Mouse (Mus musculus) c-Kit-negative CD71-positive TER-119-positive erythroid progenitor cells, embryonic 14.5 days (primary cell): ENCODE results near the gene Ctns.

ENCODE experiments used
- DNase-seq: peaks from one replicate; pipeline ENCODE4 v3.0.0-alpha.2; 2013; ENCODE audit warnings: low read depth, low spot score

Ctns gene

DNA sequence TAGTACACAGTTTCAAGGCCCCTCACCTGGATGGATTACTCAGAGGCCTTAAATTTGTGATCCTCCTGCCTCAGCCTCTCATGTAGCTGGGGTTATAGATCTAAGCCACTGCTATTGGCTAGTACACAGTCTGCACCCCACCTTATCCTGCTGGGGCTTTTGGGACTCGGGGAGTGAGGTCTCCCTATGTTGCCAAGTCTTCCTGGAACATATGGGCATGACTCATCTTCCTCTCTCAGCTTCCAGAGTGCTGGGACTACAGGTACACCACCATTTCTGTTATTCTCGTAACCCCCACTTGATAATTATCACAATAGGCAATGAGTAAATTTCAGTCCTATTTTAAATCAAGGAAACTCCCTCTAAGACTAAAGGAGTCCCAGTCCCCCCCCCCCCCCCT lies 4.4 kb downstream of the Ctns start:
- DNase-seq = no peak

GRCm38 (mm10) chr11:73193047-73193446 lies 5.8 kb downstream of the Ctns start:
- no peak for DNase-seq

DNA sequence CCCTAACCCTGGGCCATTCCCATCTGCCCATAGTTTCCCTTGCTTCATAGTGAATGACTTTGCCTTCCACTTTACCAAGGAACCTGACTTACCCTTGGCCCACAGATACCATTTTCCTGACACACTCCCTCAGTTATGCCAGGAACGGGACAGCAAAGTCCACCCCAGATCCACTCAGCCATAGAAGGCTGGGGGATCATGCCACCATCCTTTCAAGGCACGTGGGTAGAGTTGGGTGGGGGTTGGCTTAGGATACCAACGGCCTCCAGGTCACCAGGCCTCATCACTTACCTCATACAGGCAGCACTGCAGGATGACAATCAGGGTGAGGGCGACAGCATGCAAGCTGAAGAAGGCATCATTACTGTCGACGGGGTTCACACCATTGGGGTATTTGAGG lies 11.6 kb downstream of the Ctns start:
- no peak for DNase-seq

DNA sequence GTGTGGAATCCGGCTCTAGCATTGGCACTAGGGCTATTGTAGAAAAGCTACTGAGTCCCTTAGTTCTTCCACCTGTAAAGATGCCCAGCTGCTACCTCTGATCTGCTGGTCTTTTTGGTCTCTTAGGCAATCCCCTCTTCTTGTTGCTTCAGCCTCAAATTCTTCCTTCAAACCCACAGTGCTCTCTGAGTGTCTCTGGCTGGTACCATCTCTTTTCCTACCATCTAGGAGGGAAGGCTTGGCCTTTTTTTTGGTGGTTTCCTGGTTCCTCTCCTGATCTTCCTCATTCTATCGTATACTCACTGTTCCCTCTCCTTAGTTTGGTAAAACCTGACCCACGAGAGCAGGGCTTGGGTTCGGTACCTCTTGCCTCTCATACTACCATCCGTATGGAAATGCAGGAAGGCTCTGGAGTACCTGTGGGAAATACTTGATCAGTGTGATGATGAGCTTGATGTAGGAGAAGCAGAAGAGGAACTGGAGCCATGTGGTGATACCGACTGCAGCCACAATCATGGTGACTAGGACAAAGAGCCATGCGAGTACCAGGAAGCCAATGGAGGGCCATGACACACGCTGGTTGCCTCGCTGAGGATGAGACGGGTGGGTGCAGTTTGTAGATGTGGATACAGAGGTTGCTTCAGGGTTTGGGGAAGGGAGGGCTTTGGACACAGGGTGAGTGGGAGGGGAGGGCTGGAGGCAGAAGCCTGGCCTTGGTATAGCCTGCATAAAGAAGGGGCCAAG lies 12.8 kb downstream of the Ctns start:
- DNase-seq = no peak

GRCm38 (mm10) chr11:73177895-73178294 lies 20.9 kb downstream of the Ctns start:
- DNase-seq = no peak

DNA sequence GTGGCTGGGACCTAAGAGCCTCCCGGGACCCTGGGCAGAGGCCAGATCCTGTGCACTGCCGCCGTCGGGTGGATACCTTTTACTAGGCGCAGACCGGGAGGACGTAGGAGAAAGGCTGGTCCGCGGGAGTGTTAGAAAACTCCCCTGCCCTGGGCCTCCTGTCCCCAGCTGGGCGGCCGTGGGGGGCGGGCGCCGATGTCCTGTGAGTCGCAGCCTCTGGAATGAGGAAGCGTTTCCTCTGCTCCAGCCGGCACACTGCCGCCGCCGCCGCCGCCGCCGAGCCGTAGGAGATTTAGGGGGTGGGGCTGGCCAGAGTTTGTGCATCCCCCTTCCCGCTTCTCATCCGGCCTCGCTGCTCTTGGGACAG lies 21.4 kb downstream of the Ctns start:
- DNase-seq = no peak

- DNase-seq = peak; percentile 94
Observed at GRCm38 (mm10) chr11:73176608-73177508, 22.0 kb downstream of the Ctns start, which contains the start of the genes Emc6 and Tax1bp3. Gene Emc6, minus strand, starts transcription at chr11:73177037. Gene Tax1bp3, plus strand, starts transcription at chr11:73177083.

GRCm38 (mm10) chr11:73176186-73176585 lies 22.7 kb downstream of the Ctns start:
- no peak for DNase-seq

DNA sequence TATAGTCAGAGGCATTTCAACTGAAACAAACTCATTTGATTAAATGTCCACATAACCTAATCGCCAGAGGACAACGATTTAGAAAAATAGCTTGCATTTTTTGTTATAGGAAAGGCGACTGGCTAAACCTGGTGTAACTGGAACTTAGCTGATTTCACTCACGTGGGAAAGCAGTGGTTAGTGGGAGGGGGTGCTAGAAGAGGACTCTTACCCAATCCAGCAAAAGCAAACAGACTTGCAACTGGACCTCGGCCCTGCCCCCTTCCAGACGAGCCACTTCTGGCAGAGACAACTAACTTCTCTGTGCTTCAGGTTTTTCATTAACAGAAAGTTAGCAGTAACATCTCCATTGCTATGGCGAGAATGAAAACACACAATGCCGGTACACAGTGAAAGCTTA lies 23.2 kb downstream of the Ctns start:
- no peak for DNase-seq

DNA sequence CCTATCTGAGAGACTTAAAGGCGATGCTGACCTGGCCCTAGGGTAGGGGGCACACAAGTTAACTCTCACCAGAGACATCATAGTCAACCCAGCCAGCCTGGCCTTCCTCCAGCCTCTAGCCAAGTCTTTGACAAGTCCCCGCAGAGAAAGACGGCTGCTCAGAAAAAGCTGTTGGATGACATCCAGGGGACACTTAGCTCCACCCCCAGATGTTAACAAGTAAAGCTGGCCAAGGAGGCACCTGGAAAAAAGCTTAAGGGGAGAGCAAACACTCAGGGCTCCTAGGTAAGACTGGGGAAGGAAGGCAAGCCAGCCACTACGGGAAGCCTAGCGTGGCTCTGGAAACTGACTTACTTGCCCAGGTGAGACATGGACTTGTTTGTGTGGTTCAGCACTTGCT lies 26.7 kb downstream of the Ctns start:
- DNase-seq = no peak

- no peak for DNase-seq
Observed at GRCm38 (mm10) chr11:73169231-73169630, 29.6 kb downstream of the Ctns start.

DNA sequence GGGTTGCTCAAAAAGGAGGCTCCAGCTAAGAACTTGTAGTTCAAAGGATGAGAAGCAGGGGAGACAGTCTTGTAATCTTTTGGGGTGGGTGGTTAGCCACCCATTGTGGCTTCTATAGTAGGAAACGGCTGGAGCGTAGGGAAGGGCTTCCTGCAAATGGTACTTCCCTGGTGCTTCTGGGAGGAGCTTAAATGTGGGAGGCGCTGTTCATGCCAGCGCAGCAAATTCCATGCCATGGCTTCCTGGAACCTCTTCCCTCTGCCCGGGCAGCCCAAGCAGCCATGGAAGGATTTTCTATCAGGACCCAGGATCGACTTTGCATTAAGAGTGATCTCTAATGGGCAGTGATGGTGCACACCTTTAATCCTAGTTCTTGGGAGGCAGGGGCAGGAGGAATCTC lies 30.3 kb downstream of the Ctns start:
- no peak for DNase-seq

- no peak for DNase-seq
Observed at GRCm38 (mm10) chr11:73168071-73168470, 30.8 kb downstream of the Ctns start.

DNA sequence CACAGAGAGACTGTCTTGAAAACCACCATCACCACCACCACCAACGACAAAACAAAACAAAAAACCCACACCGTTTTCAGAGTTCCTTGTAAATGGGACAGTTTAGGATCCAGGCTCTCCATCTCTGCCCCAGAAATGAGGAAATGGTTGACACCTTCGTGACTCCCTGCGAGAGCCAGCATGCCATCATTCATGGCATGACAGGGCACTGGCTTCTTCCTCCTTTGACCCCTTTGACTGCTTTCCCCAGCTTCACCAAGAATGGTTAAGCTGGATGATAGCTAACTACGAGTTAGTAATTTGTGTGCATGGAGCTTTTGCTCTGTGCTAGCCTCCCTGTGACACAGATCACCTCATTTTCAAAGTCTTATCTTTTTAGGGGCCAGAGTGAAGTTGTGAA lies 36.6 kb downstream of the Ctns start:
- no peak for DNase-seq

GRCm38 (mm10) chr11:73161616-73162015 lies 37.2 kb downstream of the Ctns start:
- no peak for DNase-seq

DNA sequence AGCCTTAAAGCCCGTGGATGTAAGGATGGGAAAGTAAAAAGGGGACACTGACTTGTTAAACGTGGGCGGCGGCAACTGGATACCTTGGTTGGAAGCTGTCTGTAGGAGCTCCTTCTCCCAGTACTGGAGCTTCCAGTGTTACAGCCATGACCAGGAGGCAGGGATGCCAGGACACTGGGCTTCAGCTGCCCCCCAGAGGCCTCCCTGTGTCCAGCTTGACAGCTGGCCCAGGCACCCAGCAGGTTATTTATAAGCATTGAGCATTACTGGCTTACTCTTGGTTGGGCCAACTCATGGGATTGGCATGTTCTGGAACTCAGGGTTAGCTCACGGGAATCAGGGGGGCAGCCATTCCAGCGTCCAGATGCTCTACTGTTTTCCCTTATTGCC lies 38.0 kb downstream of the Ctns start:
- DNase-seq = no peak

DNA sequence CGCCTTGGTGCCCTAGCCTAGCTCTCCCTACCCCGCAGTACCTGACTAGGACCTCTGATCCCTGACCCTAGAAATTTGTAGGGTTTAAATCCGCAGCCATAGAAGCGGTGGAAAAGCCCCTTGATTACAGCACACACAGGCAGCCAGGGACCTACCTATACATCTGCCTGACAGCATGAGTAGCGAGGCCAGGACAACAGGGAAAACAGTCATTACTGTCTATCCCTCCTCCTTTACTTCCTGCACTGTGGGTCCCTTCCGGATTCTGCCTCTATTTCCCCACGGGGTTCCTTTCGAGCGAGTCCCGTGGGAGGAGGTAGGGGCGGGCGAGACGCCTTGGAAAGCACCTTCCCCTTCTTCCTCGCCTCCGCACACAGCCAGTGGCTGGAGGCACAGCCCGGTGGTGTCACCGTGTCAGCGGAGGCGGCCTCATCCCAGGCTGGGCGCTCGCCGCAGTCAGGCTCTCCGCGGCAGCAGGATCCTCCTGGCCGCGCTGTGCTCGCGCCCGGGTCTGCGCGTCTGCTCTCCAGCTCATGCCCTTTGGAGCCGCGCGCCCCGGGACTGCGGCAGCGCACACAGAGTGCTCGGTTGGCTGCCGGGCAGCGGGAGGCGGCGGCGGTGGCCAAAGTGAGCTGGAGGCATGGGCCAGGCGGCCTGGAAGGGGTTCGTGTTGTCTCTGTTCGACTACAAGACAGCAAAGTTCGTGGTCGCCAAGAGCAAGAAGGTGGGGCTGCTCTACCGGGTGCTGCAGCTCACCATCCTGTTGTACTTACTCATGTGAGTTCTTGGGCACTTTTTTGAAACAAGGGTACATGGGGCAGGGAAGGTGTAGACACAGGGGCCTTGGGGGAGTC lies 38.7 kb downstream of the Ctns start, which contains the start of gene P2rx5:
Gene P2rx5 (plus strand): TSS at position 465 of the 854 bp plus-strand sequence.
- no peak for DNase-seq

DNA sequence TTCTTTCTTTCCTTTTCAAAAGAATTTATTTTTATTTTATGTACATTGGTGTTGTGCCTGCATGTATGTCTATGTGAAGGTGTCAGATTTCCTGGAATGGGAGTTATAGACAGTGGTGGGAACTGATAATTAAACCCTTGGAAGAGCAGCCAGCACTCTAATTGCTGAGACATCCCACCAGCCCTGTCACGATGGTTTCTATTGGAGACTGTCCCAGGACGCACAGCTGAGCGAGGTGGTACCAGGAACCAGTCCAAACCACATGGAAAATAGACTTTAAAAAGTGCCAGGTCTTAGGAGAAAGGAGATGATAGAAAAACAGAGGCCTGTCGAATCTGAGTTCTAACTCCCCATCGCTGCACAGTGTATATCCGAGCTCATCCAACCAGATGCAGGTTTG lies 43.8 kb downstream of the Ctns start:
- no peak for DNase-seq

DNA sequence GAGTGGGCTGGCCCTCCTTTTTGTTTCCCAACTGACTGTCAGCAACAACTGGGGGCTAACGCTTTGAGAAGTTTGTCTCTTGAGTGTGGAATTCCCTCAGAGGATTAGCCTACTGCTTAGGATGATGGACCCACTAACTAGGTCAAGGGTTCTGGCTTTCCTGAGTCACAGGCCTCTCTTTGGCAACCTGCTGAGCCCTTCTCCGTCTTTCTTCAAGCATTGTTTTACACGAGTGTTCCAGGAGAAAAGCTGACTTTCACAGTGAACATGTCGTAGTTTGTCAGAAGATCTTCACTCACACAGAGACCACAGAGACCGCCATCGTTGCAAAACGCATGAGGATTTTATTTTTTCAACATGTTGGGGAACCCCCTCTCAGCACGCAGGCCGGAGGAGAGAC lies 50.6 kb downstream of the Ctns start:
- no peak for DNase-seq

DNA sequence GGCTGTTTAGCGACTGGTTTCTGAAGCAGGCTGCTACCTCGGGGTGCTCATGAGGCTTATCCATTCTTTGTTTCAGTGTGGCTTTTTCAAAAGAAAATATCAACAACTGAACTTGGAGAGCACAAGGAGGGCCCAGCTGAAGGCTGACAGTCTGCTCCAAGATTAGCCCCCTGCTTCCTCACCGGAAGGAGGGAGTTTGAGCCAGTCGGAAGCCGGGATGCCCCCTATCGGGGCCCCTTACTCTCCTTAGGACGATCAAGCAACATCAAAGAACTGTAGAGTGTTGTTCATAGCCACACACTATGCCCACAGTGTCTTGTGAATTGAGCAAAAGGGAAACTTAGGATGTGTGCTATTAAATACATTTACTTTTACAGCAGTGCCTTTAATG lies 51.9 kb downstream of the Ctns start:
- DNase-seq = no peak

DNA sequence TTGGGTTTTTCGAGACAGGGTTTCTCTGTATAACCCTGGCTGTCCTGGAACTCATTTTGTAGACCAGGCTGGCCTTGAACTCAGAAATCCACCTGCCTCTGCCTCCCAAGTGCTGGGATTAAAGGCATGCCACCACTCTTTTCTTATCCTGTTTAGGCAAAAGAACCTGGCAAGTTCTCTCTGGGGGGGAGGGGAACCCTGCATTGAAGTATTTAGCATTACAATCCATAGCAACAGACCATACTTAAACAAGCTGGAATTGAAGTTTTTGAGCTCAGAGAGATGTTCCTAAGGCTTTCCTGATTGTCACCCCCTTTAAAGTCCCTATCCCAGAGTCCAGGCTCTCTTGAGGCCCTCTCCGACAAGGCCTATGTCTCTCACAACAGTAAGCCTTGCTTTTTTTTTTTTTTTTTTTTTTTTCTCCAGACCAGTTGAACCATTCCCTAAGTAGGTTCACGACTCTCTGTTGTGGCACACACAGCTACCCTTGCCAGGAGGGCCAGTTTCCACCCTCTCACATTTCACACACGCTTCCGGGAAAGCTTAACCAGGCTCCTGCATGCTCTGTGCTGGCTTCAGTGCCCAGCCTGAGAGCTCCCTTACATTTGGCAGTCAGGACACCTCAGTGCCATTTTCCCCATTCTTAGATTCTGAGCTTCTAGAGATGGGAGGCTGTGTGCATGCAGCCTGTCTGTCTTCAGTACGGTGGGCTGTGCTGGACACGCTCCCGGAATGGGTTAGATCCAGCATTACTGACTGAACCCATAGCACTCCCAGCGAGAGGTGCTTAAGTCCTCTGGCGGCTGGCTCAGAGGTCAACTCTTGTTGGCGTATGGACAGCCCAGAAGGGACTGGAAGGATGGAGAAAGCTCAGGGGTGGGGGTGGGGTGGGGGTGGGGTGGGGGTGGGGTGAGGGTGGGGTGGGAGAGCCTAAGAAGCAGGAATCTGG lies 52.5 kb downstream of the Ctns start:
- DNase-seq = no peak
